In genomic region chr11:80503726-80504452, GRCm38 (mm10) we compare ENCODE assay signal across 9 mouse cellular contexts. TPM values are rescaled to one million over a fixed set of nuclear protein-coding genes. Genes with fewer than 3 reads are reported as not detected.
DNase-seq lines count a peak whose midpoint lies in the region; ATAC-seq lines count a peak whose summit lies in the region.
"Had no signal": no experiment of that assay in that cellular context is flagged by ENCODE, and none has a peak within 500 bp of the region (broad histone marks: within the 10 kb centered on the region; RNA-seq: fewer than 3 reads in every experiment).

No protein-coding gene starts in this region.

- H3K27ac ChIP-seq in kidney, embryonic 14.5 days (ENCODE audit: low read depth, low read length) = no peak overlapping the region
- peak overlapping the region; percentile 96 for H3K27ac ChIP-seq in hindbrain, embryonic 16.5 days (ENCODE audit: low read depth, low read length)
- no peak overlapping the region; the same call in 1 of the 2 replicates for H3K27ac ChIP-seq in limb, embryonic 12.5 days

- 31% methylated on average over 13 of the region's 13 CpGs for WGBS in kidney, embryonic 14.5 days
- WGBS in hindbrain, embryonic 16.5 days = 12% methylated on average over 13 of the region's 13 CpGs
- 28% methylated on average over 13 of the region's 13 CpGs for WGBS in limb, embryonic 12.5 days

- H3K27me3 ChIP-seq in kidney, embryonic 14.5 days (ENCODE audit: control insufficient read depth, insufficient read depth, low read length) = no peaks in the 10 kb centered on the region
- H3K27me3 ChIP-seq in hindbrain, embryonic 16.5 days (replicated peaks; ENCODE audit: control insufficient read depth, insufficient read depth, low read length) = no peaks in the 10 kb centered on the region
- no peaks in the 10 kb centered on the region for H3K27me3 ChIP-seq in limb, embryonic 12.5 days

- no peak overlapping the region for H3K9ac ChIP-seq in kidney, embryonic 14.5 days (ENCODE audit: low read depth, low read length)
- H3K9ac ChIP-seq in hindbrain, embryonic 16.5 days (ENCODE audit: low read depth, low read length) = peak overlapping the region; percentile 39
- H3K9ac ChIP-seq in limb, embryonic 12.5 days (replicated peaks) = 0 out of 2 replicates have a peak overlapping the region, but pooled peaks have one; percentile 18

- no peak for DNase-seq in kidney, postnatal 10 days
- DNase-seq in embryo, embryonic 9.5 days (ENCODE audit: extremely low spot score) = peak; percentile 72
- peak; percentile 91 for DNase-seq in right cerebral cortex, postnatal 25 days
- DNase-seq in gastrocnemius, postnatal 14 days = no peak
- no peak for DNase-seq in kidney, adult 18-20 months

- no peak overlapping the region for H3K4me3 ChIP-seq in kidney, embryonic 14.5 days (ENCODE audit: low read length)
- H3K4me3 ChIP-seq in hindbrain, embryonic 16.5 days (ENCODE audit: low read length) = no peak overlapping the region
- H3K4me3 ChIP-seq in limb, embryonic 12.5 days (replicated peaks) = no peak overlapping the region

- peak; percentile 39; the same call in 1 of the 2 replicates for ATAC-seq in kidney, embryonic 14.5 days (ENCODE audit: low FRiP score, low TSS enrichment)
- ATAC-seq in hindbrain, embryonic 16.5 days = peak; percentile 93
- peak; percentile 33; the same call in 1 of the 2 replicates for ATAC-seq in limb, embryonic 12.5 days (ENCODE audit: insufficient number of reproducible peaks, insufficient read depth, low FRiP score, low TSS enrichment, low read depth)

- no peaks in the 10 kb centered on the region for H3K36me3 ChIP-seq in kidney, embryonic 14.5 days (ENCODE audit: control insufficient read depth, insufficient read depth, low read length)
- H3K36me3 ChIP-seq in hindbrain, embryonic 16.5 days (ENCODE audit: control insufficient read depth, insufficient read depth, low read length) = no peaks in the 10 kb centered on the region
- H3K36me3 ChIP-seq in limb, embryonic 12.5 days = no peaks in the 10 kb centered on the region
- H3K36me3 ChIP-seq: G1E had no signal

- H3K4me2 ChIP-seq in kidney, embryonic 14.5 days (replicated peaks; ENCODE audit: low read depth, low read length) = no peak overlapping the region
- peak overlapping the region; percentile 30; the same call in 1 of the 2 replicates for H3K4me2 ChIP-seq in hindbrain, embryonic 16.5 days (ENCODE audit: low read length)
- peak overlapping the region; percentile 33 for H3K4me2 ChIP-seq in limb, embryonic 12.5 days

- intact Hi-C loops in gastrocnemius, postnatal 14 days (cut with DNase I; ENCODE audit: low total_unique reads) = no loop called here

- no peaks in the 10 kb centered on the region for H3K9me3 ChIP-seq in kidney, embryonic 14.5 days (ENCODE audit: control insufficient read depth, low read length)
- no peaks in the 10 kb centered on the region for H3K9me3 ChIP-seq in hindbrain, embryonic 16.5 days (ENCODE audit: control insufficient read depth, low read length)
- H3K9me3 ChIP-seq in limb, embryonic 12.5 days = no peaks in the 10 kb centered on the region
- H3K9me3 ChIP-seq: G1E had no signal

- H3K4me1 ChIP-seq in kidney, embryonic 14.5 days (ENCODE audit: control insufficient read depth, insufficient read depth, low read length) = 0 out of 2 replicates have a peak, but pooled peaks cover 8% of the 10 kb centered on the region
- H3K4me1 ChIP-seq in hindbrain, embryonic 16.5 days (ENCODE audit: control insufficient read depth, insufficient read depth, low read depth, low read length) = peaks cover 36% of the 10 kb centered on the region
- peaks cover 33% of the 10 kb centered on the region for H3K4me1 ChIP-seq in limb, embryonic 12.5 days (replicated peaks)

RNA-seq across cellular contexts. Expression of gene Cdk5r1, which starts 27.1 kb away (rescaled TPM):
- polyA plus RNA-seq in kidney, embryonic 14.5 days (2014; fragmentation: Nextera tagmentation; extraction: Ambion mirVana) = 0.84 and 1.6 TPM in 2 replicates
- 77.3 and 81.1 TPM in 2 replicates for polyA plus RNA-seq in hindbrain, embryonic 16.5 days (2015; fragmentation: Nextera tagmentation; extraction: Ambion mirVana)
- polyA plus RNA-seq in limb, embryonic 12.5 days (2016; fragmentation: Nextera tagmentation; extraction: Ambion mirVana) = 4.7 and 4.8 TPM in 2 replicates
- total RNA-seq in gastrocnemius, postnatal 14 days (2021) = 1 to 10 TPM; 1.5 to 3.0 TPM

Comparison
In these comparisons a context has a peak if more than half of its experiments do, and no peak if none do; other contexts are left out.
1. ATAC-seq: peak in every context shown above with its lines; median percentile 93 in hindbrain, embryonic 16.5 days; 39 in kidney, embryonic 14.5 days; 33 in limb, embryonic 12.5 days.
2. DNase-seq: peak in embryo, embryonic 9.5 days (single experiment) and right cerebral cortex, postnatal 25 days (single experiment); none in kidney, postnatal 10 days (single experiment), gastrocnemius, postnatal 14 days (single experiment) and kidney, adult 18-20 months (single experiment).
3. RNA of gene Cdk5r1, which starts 27.1 kb away (polyA plus RNA-seq): 77.3 to 81.1 TPM in hindbrain, embryonic 16.5 days; 4.7 to 4.8 TPM in limb, embryonic 12.5 days and 0.84 to 1.6 TPM in kidney, embryonic 14.5 days; every median in the first group is over 10 times any median in the second.